9 mouse cellular contexts compared by ENCODE assay signal in the genomic region with DNA sequence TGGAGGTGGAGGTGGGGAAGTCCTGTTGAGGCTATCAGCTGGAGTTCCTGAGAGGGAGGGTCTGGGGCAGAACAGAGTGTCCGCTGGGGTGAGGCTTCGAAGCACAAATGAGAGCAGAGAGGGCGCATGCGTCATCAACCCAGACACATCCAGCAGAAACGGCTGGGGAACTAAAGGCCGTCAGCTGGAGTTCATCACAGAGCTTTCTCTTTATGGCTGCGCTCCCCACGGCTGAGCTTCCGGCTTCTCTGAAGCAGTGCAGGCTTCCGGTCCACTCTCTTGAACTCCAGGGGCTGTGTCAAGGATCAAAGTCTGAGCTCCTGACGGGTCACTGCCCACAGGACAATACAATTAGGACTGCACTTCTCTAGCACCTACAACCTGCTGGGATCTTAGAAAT. TPM values are rescaled to one million over a fixed set of nuclear protein-coding genes. Genes with fewer than 3 reads are reported as not detected.
DNase-seq lines count a peak whose midpoint lies in the region; ATAC-seq and TF ChIP-seq lines count a peak whose summit lies in the region.
"Had no signal": no experiment of that assay in that cellular context is flagged by ENCODE, and none has a peak within 500 bp of the region (broad histone marks: within the 10 kb centered on the region; RNA-seq: fewer than 3 reads in every experiment).

No protein-coding gene starts in this region.

- no peaks in the 10 kb centered on the region; the same call in 1 of the 2 replicates for H3K4me1 ChIP-seq in lung, embryonic 14.5 days (ENCODE audit: insufficient read depth)
- peaks cover 2% of the 10 kb centered on the region; the same call in 1 of the 2 replicates for H3K4me1 ChIP-seq in lung, adult 2 months (ENCODE audit: control insufficient read depth, insufficient read depth, low read length)
- H3K4me1 ChIP-seq in liver, embryonic 12.5 days = peaks cover 11% of the 10 kb centered on the region
- 0 out of 2 replicates have a peak, but pooled peaks cover 2% of the 10 kb centered on the region for H3K4me1 ChIP-seq in neural tube, embryonic 11.5 days (ENCODE audit: control insufficient read depth, insufficient read depth, low read length)
- no peaks in the 10 kb centered on the region for H3K4me1 ChIP-seq in cerebellum, adult 2 months (ENCODE audit: control insufficient read depth, insufficient read depth, low read length)

- TF ChIP-seq POLR2A in lung, adult 2 months (IDR thresholded peaks at IDR 0.05; ENCODE audit: borderline replicate concordance, extremely low read depth, low read depth, low read length) = no peak
- TF ChIP-seq POLR2A in cerebellum, adult 2 months (IDR thresholded peaks at IDR 0.05; ENCODE audit: borderline replicate concordance, insufficient read depth, low read length) = no peak

- under 1% methylated on average over 11 of the region's 11 CpGs for WGBS in lung, embryonic 14.5 days
- WGBS in lung, adult 2 months = under 1% methylated on average over 11 of the region's 11 CpGs
- 3% methylated on average over 11 of the region's 11 CpGs for WGBS in liver, embryonic 12.5 days (ENCODE audit: insufficient replicate concordance)
- under 1% methylated on average over 11 of the region's 11 CpGs for WGBS in neural tube, embryonic 11.5 days
- WGBS in cerebellum, adult 2 months = 4% methylated on average over 11 of the region's 11 CpGs

- peak overlapping the region; percentile 55 for H3K4me2 ChIP-seq in lung, embryonic 14.5 days
- peak overlapping the region; percentile 59 for H3K4me2 ChIP-seq in liver, embryonic 12.5 days
- peak overlapping the region; percentile 12 for H3K4me2 ChIP-seq in neural tube, embryonic 11.5 days (ENCODE audit: low read depth)

- no peaks in the 10 kb centered on the region for H3K27me3 ChIP-seq in lung, embryonic 14.5 days (ENCODE audit: insufficient read depth, low read length)
- H3K27me3 ChIP-seq in liver, embryonic 12.5 days (replicated peaks) = peaks cover 27% of the 10 kb centered on the region
- peaks cover 7% of the 10 kb centered on the region; the same call in 1 of the 2 replicates for H3K27me3 ChIP-seq in neural tube, embryonic 11.5 days (ENCODE audit: control insufficient read depth, insufficient read depth, low read length)
- 0 out of 2 replicates have a peak, but pooled peaks cover 1% of the 10 kb centered on the region for H3K27me3 ChIP-seq in cerebellum, adult 2 months (ENCODE audit: control insufficient read depth, insufficient read depth, low read length)

- H3K27ac ChIP-seq in lung, embryonic 14.5 days (ENCODE audit: low read depth) = peak overlapping the region; percentile 71; the same call in 1 of the 2 replicates
- peak overlapping the region; percentile 32; the same call in 1 of the 2 replicates for H3K27ac ChIP-seq in liver, embryonic 12.5 days
- H3K27ac ChIP-seq in neural tube, embryonic 11.5 days (ENCODE audit: low read depth, low read length) = no peak overlapping the region
- H3K27ac ChIP-seq in cerebellum, adult 2 months (ENCODE audit: insufficient read depth, low read length) = no peak overlapping the region

- peak; percentile 93 for DNase-seq in lung, embryonic 14.5 days
- DNase-seq in lung, adult 2 months = no peak
- peak; percentile 87 for DNase-seq in forelimb bud, embryonic 11.5 days (ENCODE audit: low read depth, low spot score)
- peak; percentile 75 for DNase-seq in induced T-regulatory cell, adult 2 months (ENCODE audit: low read depth)
- DNase-seq in neural tube, embryonic 11.5 days (ENCODE audit: low spot score) = peak; percentile 81
- DNase-seq in cerebellum, adult 2 months = no peak
- DNase-seq in ovary, postnatal 36 days (ENCODE audit: low spot score) = no peak

- H3K9me3 ChIP-seq in lung, embryonic 14.5 days (ENCODE audit: low read depth, low read length) = no peaks in the 10 kb centered on the region
- no peaks in the 10 kb centered on the region for H3K9me3 ChIP-seq in liver, embryonic 12.5 days (replicated peaks)
- no peaks in the 10 kb centered on the region for H3K9me3 ChIP-seq in neural tube, embryonic 11.5 days (ENCODE audit: control insufficient read depth, low read length)
- H3K9me3 ChIP-seq: G1E had no signal

- no peak for TF ChIP-seq CTCF in lung, embryonic 14.5 days (IDR thresholded peaks at IDR 0.05; ENCODE audit: low read depth)
- no peak for TF ChIP-seq CTCF in lung, adult 2 months (IDR thresholded peaks at IDR 0.05; ENCODE audit: insufficient read depth, low read length)
- TF ChIP-seq CTCF in cerebellum, adult 2 months (IDR thresholded peaks at IDR 0.05; ENCODE audit: borderline replicate concordance, insufficient read depth, low read depth, low read length) = no peak

- ATAC-seq in lung, embryonic 14.5 days (ENCODE audit: insufficient read depth) = peak; percentile 84
- ATAC-seq in liver, embryonic 12.5 days = peak; percentile 48; the same call in 1 of the 2 replicates
- ATAC-seq in neural tube, embryonic 11.5 days (ENCODE audit: insufficient read depth, low FRiP score, low TSS enrichment) = peak; percentile 61; the same call in 1 of the 2 replicates

- H3K36me3 ChIP-seq in lung, embryonic 14.5 days (ENCODE audit: insufficient read depth) = no peaks in the 10 kb centered on the region
- H3K36me3 ChIP-seq in liver, embryonic 12.5 days = no peaks in the 10 kb centered on the region
- H3K36me3 ChIP-seq in neural tube, embryonic 11.5 days (ENCODE audit: control insufficient read depth, insufficient read depth, low read length) = no peaks in the 10 kb centered on the region
- H3K36me3 ChIP-seq: G1E had no signal

- H3K4me3 ChIP-seq in lung, embryonic 14.5 days (ENCODE audit: low read depth, low read length) = 0 out of 2 replicates have a peak overlapping the region, but pooled peaks have one; percentile 3
- H3K4me3 ChIP-seq in lung, adult 2 months (replicated peaks; ENCODE audit: extremely low read depth, low read depth, low read length) = no peak overlapping the region
- H3K4me3 ChIP-seq in liver, embryonic 12.5 days = peak overlapping the region; percentile 22; the same call in 1 of the 2 replicates
- H3K4me3 ChIP-seq in neural tube, embryonic 11.5 days (ENCODE audit: low read depth, low read length) = no peak overlapping the region
- no peak overlapping the region for H3K4me3 ChIP-seq in cerebellum, adult 2 months (replicated peaks; ENCODE audit: insufficient read depth, low read depth, low read length)

- no peak overlapping the region for H3K9ac ChIP-seq in lung, embryonic 14.5 days
- H3K9ac ChIP-seq in liver, embryonic 12.5 days = peak overlapping the region; percentile 44; the same call in 1 of the 2 replicates
- H3K9ac ChIP-seq in neural tube, embryonic 11.5 days (ENCODE audit: low read length) = peak overlapping the region; percentile 20; the same call in 1 of the 2 replicates

RNA-seq across cellular contexts. Expression of gene Kcp, which starts 5.5 kb away (rescaled TPM):
- polyA plus RNA-seq in lung, embryonic 14.5 days (2014; fragmentation: Nextera tagmentation; extraction: Ambion mirVana) = 17.3 and 22.0 TPM in 2 replicates
- 8.8 and 12.3 TPM in 2 replicates for polyA plus RNA-seq in lung, adult 2 months (2012; rRNA removed)
- 2.8 and 3.2 TPM in 2 replicates for polyA plus RNA-seq in liver, embryonic 12.5 days (2016; fragmentation: Nextera tagmentation; extraction: Ambion mirVana)
- polyA plus RNA-seq in neural tube, embryonic 11.5 days (2014; fragmentation: Nextera tagmentation; extraction: Ambion mirVana) = 11.8 and 13.1 TPM in 2 replicates
- 3.7 and 4.9 TPM in 2 replicates for polyA plus RNA-seq in cerebellum, adult 2 months (2012; rRNA removed)

RNA-seq across cellular contexts. Expression of gene Irf5, which starts 13.1 kb away (rescaled TPM):
- polyA plus RNA-seq in lung, embryonic 14.5 days (2014; fragmentation: Nextera tagmentation; extraction: Ambion mirVana) = 3.7 and 4.2 TPM in 2 replicates
- polyA plus RNA-seq in lung, adult 2 months (2012; rRNA removed) = 35.2 and 36.6 TPM in 2 replicates
- 5.9 and 7.2 TPM in 2 replicates for polyA plus RNA-seq in liver, embryonic 12.5 days (2016; fragmentation: Nextera tagmentation; extraction: Ambion mirVana)
- polyA plus RNA-seq in neural tube, embryonic 11.5 days (2014; fragmentation: Nextera tagmentation; extraction: Ambion mirVana) = 1.5 and 2.2 TPM in 2 replicates
- polyA plus RNA-seq in cerebellum, adult 2 months (2012; rRNA removed) = 2.0 TPM in 2 replicates

RNA-seq across cellular contexts. Expression of gene Atp6v1fnb, which starts 42.0 kb away (rescaled TPM):
- not detected in 2 replicates for polyA plus RNA-seq in lung, embryonic 14.5 days (2014; fragmentation: Nextera tagmentation; extraction: Ambion mirVana)
- 0.20 TPM in 1 of 2 replicates, not detected in the other for polyA plus RNA-seq in lung, adult 2 months (2012; rRNA removed)
- polyA plus RNA-seq in liver, embryonic 12.5 days (2016; fragmentation: Nextera tagmentation; extraction: Ambion mirVana) = not detected in 2 replicates
- not detected in 2 replicates for polyA plus RNA-seq in neural tube, embryonic 11.5 days (2014; fragmentation: Nextera tagmentation; extraction: Ambion mirVana)
- 0.17 and 0.23 TPM in 2 replicates for polyA plus RNA-seq in cerebellum, adult 2 months (2012; rRNA removed)
- polyA plus RNA-seq: G1E had no signal

RNA-seq across cellular contexts. Expression of gene Atp6v1f, which starts 45.8 kb away (rescaled TPM):
- polyA plus RNA-seq in lung, embryonic 14.5 days (2014; fragmentation: Nextera tagmentation; extraction: Ambion mirVana) = 182 and 184 TPM in 2 replicates
- 256 and 275 TPM in 2 replicates for polyA plus RNA-seq in lung, adult 2 months (2012; rRNA removed)
- polyA plus RNA-seq in liver, embryonic 12.5 days (2016; fragmentation: Nextera tagmentation; extraction: Ambion mirVana) = 149 and 161 TPM in 2 replicates
- polyA plus RNA-seq in neural tube, embryonic 11.5 days (2014; fragmentation: Nextera tagmentation; extraction: Ambion mirVana) = 194 and 201 TPM in 2 replicates
- polyA plus RNA-seq in cerebellum, adult 2 months (2012; rRNA removed) = 424 and 433 TPM in 2 replicates

Comparison
In these comparisons a context has a peak if more than half of its experiments do, and no peak if none do; other contexts are left out.
1. DNase-seq: peak in lung, embryonic 14.5 days (single experiment), forelimb bud, embryonic 11.5 days (single experiment), induced T-regulatory cell, adult 2 months (single experiment) and neural tube, embryonic 11.5 days (single experiment); none in lung, adult 2 months (single experiment), cerebellum, adult 2 months (0 of 2) and ovary, postnatal 36 days (single experiment).
2. H3K4me3 ChIP-seq: peak in lung, embryonic 14.5 days (single experiment) and liver, embryonic 12.5 days (single experiment); none in lung, adult 2 months (single experiment), neural tube, embryonic 11.5 days (single experiment) and cerebellum, adult 2 months (single experiment).
3. H3K27ac ChIP-seq: peak in lung, embryonic 14.5 days (single experiment) and liver, embryonic 12.5 days (single experiment); none in neural tube, embryonic 11.5 days (single experiment) and cerebellum, adult 2 months (single experiment).
4. Peak in every context shown above with its lines, with median percentiles within 50 percentile points of each other: ATAC-seq and H3K4me2 ChIP-seq.